Mouse (Mus musculus): ENCODE results near the gene Krt80.

DNA sequence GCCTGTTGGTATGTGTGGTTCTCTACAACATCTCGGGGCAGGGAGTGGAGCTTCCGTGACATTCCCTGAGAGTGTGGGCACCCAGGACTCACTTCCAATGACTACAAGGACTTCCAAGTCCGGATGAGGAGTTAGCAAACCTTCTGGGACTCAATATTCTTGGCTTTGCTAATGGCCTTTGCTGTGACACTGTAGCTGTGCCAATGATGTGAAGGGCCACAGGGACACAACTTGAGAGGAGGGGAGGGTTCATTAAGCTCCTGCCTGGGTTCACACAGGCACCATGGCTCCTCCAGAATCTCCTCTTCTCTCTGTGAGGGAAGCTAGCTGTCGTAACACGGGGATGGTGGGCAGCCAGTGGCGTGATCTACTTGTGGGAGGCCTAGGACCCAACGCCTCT, 47.3 kb downstream of the Krt80 start:
- TF ChIP-seq POLR2A (IDR thresholded peaks at IDR 0.05; ENCODE audit: borderline replicate concordance, low read depth, low read length), result no peak
- TF ChIP-seq CTCF (IDR thresholded peaks at IDR 0.05; ENCODE audit: low read depth, low read length), result no peak

Data from bone marrow macrophage, adult 2 months (primary cell).